10 mouse cellular contexts compared by ENCODE assay signal in genomic region chr15:99726549-99726948, GRCm38 (mm10). TPM values are rescaled to one million over a fixed set of nuclear protein-coding genes. Genes with fewer than 3 reads are reported as not detected.
DNase-seq lines count a peak whose midpoint lies in the region; ATAC-seq and TF ChIP-seq lines count a peak whose summit lies in the region.
"Had no signal": no experiment of that assay in that cellular context is flagged by ENCODE, and none has a peak within 500 bp of the region (broad histone marks: within the 10 kb centered on the region; RNA-seq: fewer than 3 reads in every experiment).

No protein-coding gene starts in this region.

- H3K9me3 ChIP-seq in heart, embryonic 13.5 days: peaks cover 7% of the 10 kb centered on the region; the same call in 1 of the 2 replicates
- H3K9me3 ChIP-seq in MEL (replicated peaks; ENCODE audit: insufficient read depth, low read length): no peaks in the 10 kb centered on the region
- no peaks in the 10 kb centered on the region for H3K9me3 ChIP-seq in hindbrain, embryonic 11.5 days (ENCODE audit: control insufficient read depth, low read length)
- 0 out of 2 replicates have a peak, but pooled peaks cover 2% of the 10 kb centered on the region for H3K9me3 ChIP-seq in midbrain, embryonic 12.5 days

- ATAC-seq in heart, embryonic 13.5 days (ENCODE audit: extremely low read depth, insufficient number of reproducible peaks, low FRiP score, low TSS enrichment): no peak
- ATAC-seq in hindbrain, embryonic 11.5 days (ENCODE audit: low FRiP score): no peak
- no peak for ATAC-seq in midbrain, embryonic 12.5 days (ENCODE audit: low FRiP score, low read depth)

- peaks cover 13% of the 10 kb centered on the region for H3K79me2 ChIP-seq in MEL (ENCODE audit: control insufficient read depth, insufficient read depth, low read length, poor library complexity)

- peak overlapping the region; percentile 98 for H3K9ac ChIP-seq in heart, embryonic 13.5 days
- peak overlapping the region; percentile 84 for H3K9ac ChIP-seq in MEL (ENCODE audit: control insufficient read depth, low read depth, low read length, poor library complexity, severe bottlenecking)
- H3K9ac ChIP-seq in hindbrain, embryonic 11.5 days (ENCODE audit: low read depth, low read length): peak overlapping the region; percentile 96; the same call in 1 of the 2 replicates
- H3K9ac ChIP-seq in midbrain, embryonic 12.5 days (replicated peaks): peak overlapping the region; percentile 94

- no peak for TF ChIP-seq POLR2A in MEL (IDR thresholded peaks at IDR 0.05; ENCODE audit: control insufficient read depth in 1 of 2, insufficient read depth in 1 of 2, low read depth in 1 of 2, low read length in 2 of 2, poor library complexity in 1 of 2)

- H3K36me3 ChIP-seq in heart, embryonic 13.5 days: peaks cover 42% of the 10 kb centered on the region
- H3K36me3 ChIP-seq in MEL (ENCODE audit: control insufficient read depth in 1 of 2, insufficient read depth in 2 of 2, low read length in 2 of 2): peaks cover 6 to 10% of the 10 kb centered on the region in 2 experiments
- no peaks in the 10 kb centered on the region; the same call in 1 of the 2 replicates for H3K36me3 ChIP-seq in hindbrain, embryonic 11.5 days (ENCODE audit: control insufficient read depth, insufficient read depth, low read length)
- peaks cover 37% of the 10 kb centered on the region for H3K36me3 ChIP-seq in midbrain, embryonic 12.5 days

- no peaks in the 10 kb centered on the region for H3K27me3 ChIP-seq in heart, embryonic 13.5 days (replicated peaks)
- H3K27me3 ChIP-seq in MEL (ENCODE audit: control insufficient read depth in 1 of 2, insufficient read depth in 2 of 2, low read length in 2 of 2): no peaks in the 10 kb centered on the region
- no peaks in the 10 kb centered on the region for H3K27me3 ChIP-seq in hindbrain, embryonic 11.5 days (ENCODE audit: control insufficient read depth, insufficient read depth, low read length)
- H3K27me3 ChIP-seq in midbrain, embryonic 12.5 days: no peaks in the 10 kb centered on the region

- peak overlapping the region; percentile 96; the same call in 1 of the 2 replicates for H3K27ac ChIP-seq in heart, embryonic 13.5 days (replicated peaks)
- H3K27ac ChIP-seq in MEL (ENCODE audit: control insufficient read depth, low read depth, low read length): no peak overlapping the region
- H3K27ac ChIP-seq in hindbrain, embryonic 11.5 days (ENCODE audit: low read depth, low read length): no peak overlapping the region
- H3K27ac ChIP-seq in midbrain, embryonic 12.5 days (replicated peaks): peak overlapping the region; percentile 94; the same call in 1 of the 2 replicates

- peak overlapping the region; percentile 91 for H3K4me2 ChIP-seq in heart, embryonic 13.5 days
- H3K4me2 ChIP-seq in hindbrain, embryonic 11.5 days (replicated peaks; ENCODE audit: low read depth, low read length): peak overlapping the region; percentile 52
- H3K4me2 ChIP-seq in midbrain, embryonic 12.5 days (replicated peaks): peak overlapping the region; percentile 88

- no peak for TF ChIP-seq EP300 in MEL (IDR thresholded peaks at IDR 0.05; ENCODE audit: low read depth in 1 of 2, low read length in 2 of 2)

- peaks cover 44% of the 10 kb centered on the region for H3K4me1 ChIP-seq in heart, embryonic 13.5 days
- H3K4me1 ChIP-seq in MEL (ENCODE audit: control insufficient read depth in 1 of 2, insufficient read depth in 2 of 2, low read length in 2 of 2): peaks cover 0 to 15% of the 10 kb centered on the region in 2 experiments; a peak in 2 of 4 replicates
- H3K4me1 ChIP-seq in hindbrain, embryonic 11.5 days (replicated peaks; ENCODE audit: control insufficient read depth, insufficient read depth, low read length): peaks cover 12% of the 10 kb centered on the region
- peaks cover 31% of the 10 kb centered on the region for H3K4me1 ChIP-seq in midbrain, embryonic 12.5 days

- H3K4me3 ChIP-seq in heart, embryonic 13.5 days: peak overlapping the region; percentile 98
- H3K4me3 ChIP-seq in MEL (ENCODE audit: control insufficient read depth in 1 of 2, insufficient read depth in 1 of 2, low read depth in 2 of 2, low read length in 2 of 2): peak overlapping the region; percentile 87 to 92
- H3K4me3 ChIP-seq in hindbrain, embryonic 11.5 days (ENCODE audit: low read depth, low read length): peak overlapping the region; percentile 96
- H3K4me3 ChIP-seq in midbrain, embryonic 12.5 days: peak overlapping the region; percentile 97

- TF ChIP-seq RAD21 in MEL (IDR thresholded peaks at IDR 0.05; ENCODE audit: low read depth, low read length): no peak

- 56% methylated on average over 2 of the region's 2 CpGs for WGBS in heart, embryonic 13.5 days
- 89% methylated on average over 2 of the region's 2 CpGs for WGBS in hindbrain, embryonic 11.5 days
- WGBS in midbrain, embryonic 12.5 days: 87% methylated on average over 2 of the region's 2 CpGs

- no peak for TF ChIP-seq CTCF in MEL (IDR thresholded peaks at IDR 0.05 in 2 of 3, conservative IDR thresholded peaks at IDR 0.05 in 1 of 3; ENCODE audit: control insufficient read depth in 1 of 3, insufficient read depth in 1 of 3, low read depth in 2 of 3, low read length in 3 of 3, poor library complexity in 1 of 3, severe bottlenecking in 1 of 3)

- no peak for DNase-seq in heart, adult 9 months (ENCODE audit: low spot score in 2 of 2)
- peak; percentile 38 for DNase-seq in MEL (ENCODE audit: low read depth, low spot score)
- no peak for DNase-seq in hindbrain, embryonic 11.5 days (ENCODE audit: low spot score)
- no peak for DNase-seq in embryo, embryonic 9.5 days (ENCODE audit: extremely low spot score)
- no peak for DNase-seq in frontal cortex, postnatal 36 days (ENCODE audit: low spot score in 2 of 2)
- DNase-seq in ovary, postnatal 10 days (ENCODE audit: low spot score): no peak
- DNase-seq: gastrocnemius, postnatal 36 days had no signal

TF ChIP-seq in MEL, 35 proteins besides CTCF, POLR2A, EP300 and RAD21 (continues in another document):
- TF ChIP-seq USF1 (IDR thresholded peaks at IDR 0.05; ENCODE audit: low read depth, low read length): no peak
- TF ChIP-seq GATA1 (IDR thresholded peaks at IDR 0.05; ENCODE audit: low read depth, low read length): no peak
- TF ChIP-seq SIN3A (IDR thresholded peaks at IDR 0.05; ENCODE audit: low read length): no peak
- TF ChIP-seq KAT2A (conservative IDR thresholded peaks at IDR 0.05; ENCODE audit: low read depth, low read length): no peak
- TF ChIP-seq E2F4 (IDR thresholded peaks at IDR 0.05; ENCODE audit: borderline replicate concordance, low read depth, low read length): no peak
- TF ChIP-seq ETS1 (IDR thresholded peaks at IDR 0.05; ENCODE audit: low read depth, low read length): no peak
- TF ChIP-seq MEF2A (IDR thresholded peaks at IDR 0.05; ENCODE audit: extremely low read depth, insufficient replicate concordance, low read depth, low read length, poor library complexity, severe bottlenecking): no peak
- no peak for TF ChIP-seq POLR2AphosphoS2 (IDR thresholded peaks at IDR 0.05; ENCODE audit: low read length)
- no peak for TF ChIP-seq ELF1 (IDR thresholded peaks at IDR 0.05; ENCODE audit: low read depth, low read length)
- TF ChIP-seq MXI1 (IDR thresholded peaks at IDR 0.05; ENCODE audit: low read depth, low read length): no peak
- TF ChIP-seq NELFE (IDR thresholded peaks at IDR 0.05; ENCODE audit: low read depth, low read length): no peak

RNA-seq across cellular contexts. Expression of gene Cox14, which starts 1.1 kb away (rescaled TPM):
- 155 and 181 TPM in 2 replicates for polyA plus RNA-seq in heart, embryonic 13.5 days (2015; fragmentation: Nextera tagmentation; extraction: Ambion mirVana)
- 117 and 125 TPM in 2 replicates for total RNA-seq in MEL (2012; rRNA removed)
- 100 to 1,000 TPM in 1 of 2 experiments, not detected in 1; 113 TPM for polyA plus RNA-seq in MEL (2012; ENCODE audit: insufficient read depth in 1 of 2, insufficient read length in 2 of 2, low read depth in 1 of 2, low replicate concordance in 2 of 2, missing spikeins in 1 of 2)
- 148 and 163 TPM in 2 replicates for polyA plus RNA-seq in hindbrain, embryonic 11.5 days (2014; fragmentation: Nextera tagmentation; extraction: Ambion mirVana)
- 156 and 164 TPM in 2 replicates for polyA plus RNA-seq in midbrain, embryonic 12.5 days (2016; fragmentation: Nextera tagmentation; extraction: Ambion mirVana)

RNA-seq across cellular contexts. Expression of gene Gpd1, which starts 9.2 kb away (rescaled TPM):
- 1.3 and 1.8 TPM in 2 replicates for polyA plus RNA-seq in heart, embryonic 13.5 days (2015; fragmentation: Nextera tagmentation; extraction: Ambion mirVana)
- total RNA-seq in MEL (2012; rRNA removed): 0.13 and 0.23 TPM in 2 replicates
- polyA plus RNA-seq in MEL (2012; ENCODE audit: insufficient read depth in 1 of 2, insufficient read length in 2 of 2, low read depth in 1 of 2, low replicate concordance in 2 of 2, missing spikeins in 1 of 2): under 1 TPM in 1 of 2 experiments, not detected in 1; 0.52 TPM
- polyA plus RNA-seq in hindbrain, embryonic 11.5 days (2014; fragmentation: Nextera tagmentation; extraction: Ambion mirVana): 0.25 and 0.36 TPM in 2 replicates
- 0.75 and 0.96 TPM in 2 replicates for polyA plus RNA-seq in midbrain, embryonic 12.5 days (2016; fragmentation: Nextera tagmentation; extraction: Ambion mirVana)
- total RNA-seq: neutrophil, adult 5-6 weeks had no signal

RNA-seq across cellular contexts. Expression of gene Gm17349, which starts 21.3 kb away (rescaled TPM):
- polyA plus RNA-seq in heart, embryonic 13.5 days (2015; fragmentation: Nextera tagmentation; extraction: Ambion mirVana): not detected in 2 replicates
- 1.7 and 2.1 TPM in 2 replicates for total RNA-seq in MEL (2012; rRNA removed)
- polyA plus RNA-seq in MEL (2012; ENCODE audit: insufficient read depth in 1 of 2, insufficient read length in 2 of 2, low read depth in 1 of 2, low replicate concordance in 2 of 2, missing spikeins in 1 of 2): not detected
- not detected in 2 replicates for polyA plus RNA-seq in hindbrain, embryonic 11.5 days (2014; fragmentation: Nextera tagmentation; extraction: Ambion mirVana)
- polyA plus RNA-seq in midbrain, embryonic 12.5 days (2016; fragmentation: Nextera tagmentation; extraction: Ambion mirVana): not detected in 2 replicates
- total RNA-seq: neutrophil, adult 5-6 weeks had no signal

RNA-seq across cellular contexts. Expression of gene Smarcd1, which starts 24.6 kb away (rescaled TPM):
- polyA plus RNA-seq in heart, embryonic 13.5 days (2015; fragmentation: Nextera tagmentation; extraction: Ambion mirVana): 22.1 and 22.3 TPM in 2 replicates
- 19.5 and 20.1 TPM in 2 replicates for total RNA-seq in MEL (2012; rRNA removed)
- polyA plus RNA-seq in MEL (2012; ENCODE audit: insufficient read depth in 1 of 2, insufficient read length in 2 of 2, low read depth in 1 of 2, low replicate concordance in 2 of 2, missing spikeins in 1 of 2): 100 to 1,000 TPM in 1 of 2 experiments, 10 to 100 TPM in 1; 72.5 to 247 TPM
- 99.1 and 103 TPM in 2 replicates for polyA plus RNA-seq in hindbrain, embryonic 11.5 days (2014; fragmentation: Nextera tagmentation; extraction: Ambion mirVana)
- polyA plus RNA-seq in midbrain, embryonic 12.5 days (2016; fragmentation: Nextera tagmentation; extraction: Ambion mirVana): 141 and 157 TPM in 2 replicates

RNA-seq across cellular contexts. Expression of gene Cers5, which starts 46.1 kb away (rescaled TPM):
- 51.6 and 54.7 TPM in 2 replicates for polyA plus RNA-seq in heart, embryonic 13.5 days (2015; fragmentation: Nextera tagmentation; extraction: Ambion mirVana)
- total RNA-seq in MEL (2012; rRNA removed): 21.8 and 31.5 TPM in 2 replicates
- 10 to 100 TPM in 1 of 2 experiments, not detected in 1; 43.5 TPM for polyA plus RNA-seq in MEL (2012; ENCODE audit: insufficient read depth in 1 of 2, insufficient read length in 2 of 2, low read depth in 1 of 2, low replicate concordance in 2 of 2, missing spikeins in 1 of 2)
- 61.6 and 66.6 TPM in 2 replicates for polyA plus RNA-seq in hindbrain, embryonic 11.5 days (2014; fragmentation: Nextera tagmentation; extraction: Ambion mirVana)
- 57.4 and 59.6 TPM in 2 replicates for polyA plus RNA-seq in midbrain, embryonic 12.5 days (2016; fragmentation: Nextera tagmentation; extraction: Ambion mirVana)

Comparison
In these comparisons a context has a peak if more than half of its experiments do, and no peak if none do; other contexts are left out.
1. H3K27ac ChIP-seq: peak in heart, embryonic 13.5 days (single experiment) and midbrain, embryonic 12.5 days (single experiment); none in MEL (single experiment) and hindbrain, embryonic 11.5 days (single experiment).
2. Peak in every context shown above with its lines, with median percentiles within 50 percentile points of each other: H3K4me2 ChIP-seq, H3K4me3 ChIP-seq and H3K9ac ChIP-seq.